Mouse (Mus musculus) testis, adult 2 months (tissue): ENCODE data around the gene Crls1. TPM values are rescaled to one million over a fixed set of nuclear protein-coding genes. Genes with fewer than 3 reads are reported as not detected.

Source experiments
- H3K27ac ChIP-seq: fragments of 200-500 bp; 2 replicates; pipeline ENCODE4 v1.5.1; 2012; ENCODE audit warnings: low read depth, low read length; ENCODE audit not compliant: control insufficient read depth, insufficient read depth
- H3K27me3 ChIP-seq: fragments of 200-500 bp; 2 replicates; pipeline ENCODE4 v1.6.1; 2012; ENCODE audit warnings: mild to moderate bottlenecking, low read length, moderate library complexity; ENCODE audit not compliant: control insufficient read depth, insufficient read depth
- H3K36me3 ChIP-seq: fragments of 200-500 bp; 2 replicates; pipeline ENCODE4 v1.6.1; 2012; ENCODE audit warnings: mild to moderate bottlenecking, low read length; ENCODE audit not compliant: control insufficient read depth, insufficient read depth
- H3K4me1 ChIP-seq: fragments of 200-500 bp; 2 replicates; pipeline ENCODE4 v1.6.1; 2012; ENCODE audit warnings: low read length; ENCODE audit not compliant: control insufficient read depth, insufficient read depth
- H3K4me3 ChIP-seq: fragments of 200-500 bp; 2 replicates; pipeline ENCODE4 v1.5.1; 2012; ENCODE audit warnings: low read depth, mild to moderate bottlenecking, low read length, moderate library complexity, mixed read lengths; ENCODE audit not compliant: control insufficient read depth
- CTCF ChIP-seq: fragments of 200-500 bp; IDR thresholded peaks from 2 replicates; pipeline ENCODE4 v1.5.1; 2012; ENCODE audit warnings: low read depth, mild to moderate bottlenecking, inconsistent platforms, low read length, moderate library complexity; ENCODE audit not compliant: control insufficient read depth, insufficient read depth, insufficient replicate concordance
- POLR2A ChIP-seq: fragments of 200-500 bp; IDR thresholded peaks from 2 replicates; pipeline ENCODE4 v1.6.1; 2012; ENCODE audit warnings: low read depth, mild to moderate bottlenecking, inconsistent platforms, low read length, moderate library complexity; ENCODE audit not compliant: control insufficient read depth
- polyA plus RNA-seq: library from polyadenylated mRNA; depleted of rRNA; stranded (reverse); fragments of >200 nt; gene quantifications from 2 replicates; pipeline ENCODE4 v1.2.3, GENCODE M21; 2012

The Crls1 gene
- polyA plus RNA-seq, 1 experiment: 182 TPM

DNA sequence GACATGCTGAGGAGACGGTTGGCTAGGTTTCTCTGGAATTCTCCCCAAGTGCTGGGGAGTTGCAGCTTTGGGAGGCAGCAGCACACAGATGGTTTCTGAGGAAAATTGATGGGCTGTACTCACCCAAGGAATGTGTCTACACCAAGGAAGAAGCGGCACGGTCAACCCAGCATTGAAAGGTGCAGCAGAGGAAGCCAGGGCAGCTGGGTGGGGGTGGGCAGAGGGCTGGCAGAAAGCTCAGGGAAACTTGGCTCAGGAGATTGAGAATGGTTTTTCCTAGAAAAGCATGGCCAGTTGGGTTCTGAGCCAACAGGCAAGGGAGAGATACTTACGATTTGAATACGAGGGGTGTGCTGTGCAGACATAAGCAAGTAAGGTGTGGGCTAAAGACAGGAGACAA lies 47.4 kb downstream of the Crls1 start:
- no peaks in the 10 kb centered on the region for H3K36me3 ChIP-seq

DNA sequence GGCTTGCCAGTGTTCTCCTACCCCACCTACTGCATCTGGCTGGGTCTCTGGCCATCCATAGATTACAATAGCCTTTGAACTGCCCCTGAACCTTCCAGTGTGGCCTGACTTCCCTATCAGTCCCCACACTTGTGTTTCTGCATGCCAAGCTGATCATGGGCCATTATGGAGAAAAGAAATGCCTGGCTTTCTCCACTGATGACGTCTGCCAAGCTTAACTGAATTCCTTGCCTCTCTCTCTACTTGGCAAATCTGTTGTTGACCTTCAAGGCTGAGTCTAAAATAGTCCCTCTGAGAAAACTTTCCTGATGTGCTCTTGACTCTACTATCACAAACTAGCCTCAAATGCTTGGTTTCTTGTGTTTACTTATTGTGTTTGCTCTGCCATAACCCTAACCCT lies 51.7 kb downstream of the Crls1 start:
- no peak overlapping the region for H3K27ac ChIP-seq
- no peaks in the 10 kb centered on the region for H3K36me3 ChIP-seq
- TF ChIP-seq CTCF (no peak), POLR2A (no peak)
- no peaks in the 10 kb centered on the region for H3K4me1 ChIP-seq
- H3K27me3 ChIP-seq: no peaks in the 10 kb centered on the region
- no peak overlapping the region for H3K4me3 ChIP-seq

More for the DNA sequence above, 47.4 kb downstream of the Crls1 start:
- Histone ChIP-seq H3K4me1 (no peaks in the 10 kb centered on the region), H3K27ac (no peak overlapping the region), H3K27me3 (no peaks in the 10 kb centered on the region), H3K4me3 (no peak overlapping the region)
- no peak for TF ChIP-seq POLR2A
- no peak for TF ChIP-seq CTCF

- H3K36me3 ChIP-seq: no peaks in the 10 kb centered on the region
- TF ChIP-seq POLR2A (no peak), CTCF (no peak)
Observed at GRCm38 (mm10) chr2:132900596-132900995, 54.1 kb downstream of the Crls1 start.

GRCm38 (mm10) chr2:132901636-132902035 lies 55.2 kb downstream of the Crls1 start:
- no peaks in the 10 kb centered on the region for H3K4me1 ChIP-seq
- H3K27ac ChIP-seq: no peak overlapping the region
- no peaks in the 10 kb centered on the region for H3K36me3 ChIP-seq
- no peak overlapping the region for H3K4me3 ChIP-seq
- TF ChIP-seq CTCF (no peak), POLR2A (no peak)
- H3K27me3 ChIP-seq: no peaks in the 10 kb centered on the region

More at GRCm38 (mm10) chr2:132900596-132900995, 54.1 kb downstream of the Crls1 start:
- Histone ChIP-seq H3K4me3 (no peak overlapping the region), H3K4me1 (no peaks in the 10 kb centered on the region), H3K27ac (no peak overlapping the region), H3K27me3 (no peaks in the 10 kb centered on the region)

GRCm38 (mm10) chr2:132902056-132902455 lies 55.6 kb downstream of the Crls1 start:
- Histone ChIP-seq H3K36me3 (no peaks in the 10 kb centered on the region), H3K27me3 (no peaks in the 10 kb centered on the region), H3K27ac (peak overlapping the region; percentile 27), H3K4me1 (no peaks in the 10 kb centered on the region), H3K4me3 (no peak overlapping the region)
- no peak for TF ChIP-seq POLR2A
- no peak for TF ChIP-seq CTCF

- H3K4me1 ChIP-seq: no peaks in the 10 kb centered on the region
- no peaks in the 10 kb centered on the region for H3K27me3 ChIP-seq
- no peak overlapping the region for H3K4me3 ChIP-seq
- TF ChIP-seq POLR2A (no peak), CTCF (peak; percentile 14; the same call in 1 of the 2 replicates)
- H3K27ac ChIP-seq: no peak overlapping the region
- H3K36me3 ChIP-seq: no peaks in the 10 kb centered on the region
Observed at GRCm38 (mm10) chr2:132903498-132903897, 57.0 kb downstream of the Crls1 start.

GRCm38 (mm10) chr2:132904961-132905360 lies 58.5 kb downstream of the Crls1 start:
- TF ChIP-seq CTCF: no peak
- TF ChIP-seq POLR2A: no peak
- Histone ChIP-seq H3K36me3 (no peaks in the 10 kb centered on the region), H3K27ac (peak overlapping the region; percentile 56; the same call in 1 of the 2 replicates), H3K4me3 (no peak overlapping the region), H3K27me3 (no peaks in the 10 kb centered on the region), H3K4me1 (no peaks in the 10 kb centered on the region)

DNA sequence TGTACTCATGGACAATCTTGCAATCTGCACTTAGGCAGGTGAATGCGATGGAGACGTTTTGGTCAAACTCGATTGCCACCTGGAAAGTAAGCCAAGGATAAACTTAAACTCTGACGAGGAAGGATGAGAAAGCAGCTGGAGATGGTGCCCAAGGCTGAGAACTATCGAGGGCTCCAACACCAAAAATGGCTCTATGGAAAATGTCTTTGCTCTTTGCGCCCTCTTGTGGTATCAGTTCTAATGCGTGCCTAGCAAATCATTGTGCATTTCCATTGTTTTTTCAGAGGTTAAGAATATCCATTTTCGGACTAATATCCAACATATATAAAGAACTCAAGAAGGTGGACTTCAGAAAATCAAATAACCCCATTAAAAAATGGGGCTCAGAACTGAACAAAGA lies 60.3 kb downstream of the Crls1 start:
- Histone ChIP-seq H3K27ac (no peak overlapping the region), H3K4me1 (no peaks in the 10 kb centered on the region), H3K4me3 (no peak overlapping the region), H3K36me3 (no peaks in the 10 kb centered on the region), H3K27me3 (no peaks in the 10 kb centered on the region)
- TF ChIP-seq CTCF: peak; percentile 3; the same call in 1 of the 2 replicates
- TF ChIP-seq POLR2A: no peak
